Mouse (Mus musculus) forebrain, embryonic 10.5 days (tissue): ENCODE measurements at regions not wholly inside any gene's neighbourhood (a gene's known extent, or its start where the extent isn't known, plus 50 kb on each side); places are given as distances from the start of the nearest gene placed in this dataset.

Experiments used
- DNase-seq: peaks from one replicate; pipeline ENCODE4 v3.0.0-alpha.2; 2017; ENCODE audit warnings: low spot score; ENCODE audit errors: extremely low spot score
- H3K27ac ChIP-seq: fragments of 300-500 bp; sonication (generic); 2 replicates; pipeline ENCODE4 v1.5.1; 2016; ENCODE audit warnings: mild to moderate bottlenecking
- H3K27me3 ChIP-seq: fragments of 300-500 bp; sonication (generic); 2 replicates; pipeline ENCODE4 v1.6.1; 2016; ENCODE audit warnings: mild to moderate bottlenecking; ENCODE audit not compliant: poor library complexity, severe bottlenecking
- H3K36me3 ChIP-seq: fragments of 300-500 bp; sonication (generic); replicated peaks from 2 replicates; pipeline ENCODE4 v1.6.1; 2016; ENCODE audit warnings: mild to moderate bottlenecking, moderate library complexity
- H3K4me1 ChIP-seq: fragments of 300-500 bp; sonication (generic); 2 replicates; pipeline ENCODE4 v1.6.1; 2016
- H3K4me3 ChIP-seq: fragments of 300-500 bp; sonication (generic); 2 replicates; pipeline ENCODE4 v1.5.1; 2016; ENCODE audit warnings: mild to moderate bottlenecking, moderate library complexity
- H3K9me3 ChIP-seq: fragments of 300-500 bp; sonication (generic); 2 replicates; pipeline ENCODE4 v1.6.1; 2016; ENCODE audit warnings: mild to moderate bottlenecking, moderate library complexity
- WGBS: fragments of 180-500 bp; shearing (Covaris S2); methylation state at CpG from one replicate; pipeline ENCODE4 v1.1.7; 2016; 5-methylcytosine and 5-hydroxymethylcytosine counted together

DNA sequence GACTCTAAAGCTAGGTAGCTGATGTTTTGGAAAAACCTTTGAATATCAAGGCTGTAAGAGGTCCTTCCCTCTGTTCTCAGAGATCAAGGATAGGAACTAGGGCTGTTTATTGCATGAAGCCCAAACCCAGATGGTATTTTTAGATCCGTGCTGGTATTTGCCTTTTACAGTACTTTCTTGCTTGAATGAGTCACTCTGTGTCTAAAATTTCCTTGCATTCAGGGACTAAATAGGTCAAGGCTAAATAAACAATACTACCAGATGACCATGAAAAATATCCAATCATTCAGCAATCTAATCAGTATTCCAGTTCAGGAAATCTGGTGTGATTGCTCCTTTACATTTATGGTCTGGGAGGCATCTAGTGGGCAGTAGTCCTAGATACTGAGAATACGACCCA lies 243.6 kb downstream of the Btg1 start:
- no peaks in the 10 kb centered on the region for H3K27me3 ChIP-seq
- no peaks in the 10 kb centered on the region for H3K9me3 ChIP-seq
- H3K4me1 ChIP-seq: no peaks in the 10 kb centered on the region
- no peak for DNase-seq
- 89% methylated on average over 2 of the region's 2 CpGs for WGBS
- H3K4me3 ChIP-seq: no peak overlapping the region
- H3K27ac ChIP-seq: no peak overlapping the region
- no peaks in the 10 kb centered on the region for H3K36me3 ChIP-seq

DNA sequence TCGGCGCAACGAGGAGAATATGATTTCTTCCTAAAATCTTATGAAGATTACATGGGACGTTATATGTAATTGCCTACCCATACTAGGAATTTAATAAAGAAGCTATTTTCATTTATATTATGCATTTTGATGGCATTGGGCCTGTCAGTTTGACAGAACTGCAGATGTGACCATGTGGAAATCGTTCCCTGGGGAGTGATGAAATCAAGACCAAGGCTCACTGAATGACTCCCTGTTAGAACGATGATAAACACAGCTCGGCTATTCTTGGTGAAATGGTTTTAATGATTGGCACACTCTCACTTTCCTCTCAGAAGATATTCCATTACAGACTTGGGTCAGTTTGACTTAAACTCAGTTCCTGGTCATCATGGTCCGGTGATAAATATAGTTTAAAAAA lies 246.4 kb downstream of the Btg1 start:
- Histone ChIP-seq H3K9me3 (no peaks in the 10 kb centered on the region), H3K36me3 (no peaks in the 10 kb centered on the region), H3K4me1 (no peaks in the 10 kb centered on the region), H3K4me3 (no peak overlapping the region), H3K27ac (no peak overlapping the region), H3K27me3 (no peaks in the 10 kb centered on the region)
- 94% methylated on average over 8 of the region's 8 CpGs for WGBS
- DNase-seq: no peak

DNA sequence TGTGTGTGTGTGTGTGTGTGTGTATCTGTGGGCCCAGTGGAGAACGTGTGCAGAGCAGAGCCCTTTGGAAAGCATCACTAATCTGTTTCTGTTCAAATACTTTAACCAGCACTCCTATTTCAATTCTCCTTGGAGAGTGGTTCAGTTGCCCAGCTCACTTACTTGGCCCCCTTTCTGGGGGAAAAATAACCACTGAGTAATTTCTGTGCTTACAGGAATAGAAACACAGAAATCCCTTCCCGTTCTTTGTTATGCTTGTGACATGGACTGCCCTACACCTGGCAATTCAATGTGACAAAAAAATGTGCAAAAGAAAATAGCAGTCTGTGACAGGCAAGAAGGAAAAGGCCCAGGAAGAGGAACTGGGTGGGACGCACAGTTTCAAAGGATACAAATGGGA lies 249.7 kb downstream of the Btg1 start:
- 88% methylated on average over 3 of the region's 3 CpGs for WGBS
- Histone ChIP-seq H3K4me3 (no peak overlapping the region), H3K36me3 (no peaks in the 10 kb centered on the region), H3K9me3 (no peaks in the 10 kb centered on the region), H3K27me3 (no peaks in the 10 kb centered on the region), H3K27ac (no peak overlapping the region), H3K4me1 (no peaks in the 10 kb centered on the region)
- no peak for DNase-seq

DNA sequence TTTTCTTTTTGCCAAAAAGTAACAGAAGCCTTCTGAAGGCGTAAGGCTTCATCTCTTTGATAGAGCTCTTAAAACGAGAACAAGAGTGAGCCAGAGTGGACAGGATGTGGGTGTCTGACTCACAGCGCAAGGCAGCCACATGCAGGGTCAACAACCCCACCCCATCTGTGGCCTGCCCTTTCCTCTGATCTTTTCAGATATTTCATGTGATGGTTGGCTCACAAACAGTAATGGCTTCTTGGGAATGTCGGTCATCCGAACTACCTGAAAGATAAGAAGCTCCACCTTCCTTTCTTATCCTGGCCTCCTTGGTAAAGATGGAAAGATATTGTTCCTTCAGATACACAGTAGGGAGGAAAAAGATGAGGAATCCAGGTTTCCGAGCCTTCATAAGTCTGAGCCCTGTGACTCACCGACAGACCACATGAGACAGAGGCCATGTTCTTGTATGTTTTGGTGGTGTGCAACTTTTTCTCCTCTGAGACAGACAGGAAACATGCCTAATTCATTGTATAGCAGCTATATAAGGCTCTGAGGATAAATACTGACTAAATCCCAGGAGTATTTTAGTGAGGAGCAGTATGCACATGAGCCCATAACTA lies 254.9 kb downstream of the Btg1 start:
- H3K4me3 ChIP-seq: no peak overlapping the region
- 89% methylated on average over 7 of the region's 7 CpGs for WGBS
- no peaks in the 10 kb centered on the region for H3K27me3 ChIP-seq
- no peak overlapping the region for H3K27ac ChIP-seq
- H3K9me3 ChIP-seq: no peaks in the 10 kb centered on the region
- no peak for DNase-seq
- peaks cover 4% of the 10 kb centered on the region; the same call in 1 of the 2 replicates for H3K4me1 ChIP-seq
- no peaks in the 10 kb centered on the region for H3K36me3 ChIP-seq

DNA sequence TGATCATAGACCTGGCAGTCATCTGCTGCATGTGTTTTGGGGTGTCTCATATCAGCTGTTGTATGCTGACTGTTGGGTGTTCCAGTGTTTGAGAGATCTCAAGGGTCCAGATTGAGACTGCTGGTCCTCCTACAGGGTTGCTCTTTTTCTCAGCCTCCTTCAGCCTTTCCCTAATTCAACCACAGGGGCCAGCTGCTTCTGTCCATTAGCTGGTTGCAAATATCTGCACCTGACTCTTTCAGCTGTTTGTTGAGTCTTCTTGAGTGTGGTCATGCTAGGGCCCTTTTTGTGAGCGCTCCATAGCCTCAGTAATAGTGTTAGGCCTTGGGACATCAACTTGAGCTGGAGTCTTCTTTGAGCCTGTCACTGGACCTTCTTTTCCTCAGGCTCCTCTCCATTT lies 257.8 kb downstream of the Btg1 start:
- 84% methylated on average over 1 of the region's 1 CpGs for WGBS
- no peak for DNase-seq
- H3K27ac ChIP-seq: no peak overlapping the region

DNA sequence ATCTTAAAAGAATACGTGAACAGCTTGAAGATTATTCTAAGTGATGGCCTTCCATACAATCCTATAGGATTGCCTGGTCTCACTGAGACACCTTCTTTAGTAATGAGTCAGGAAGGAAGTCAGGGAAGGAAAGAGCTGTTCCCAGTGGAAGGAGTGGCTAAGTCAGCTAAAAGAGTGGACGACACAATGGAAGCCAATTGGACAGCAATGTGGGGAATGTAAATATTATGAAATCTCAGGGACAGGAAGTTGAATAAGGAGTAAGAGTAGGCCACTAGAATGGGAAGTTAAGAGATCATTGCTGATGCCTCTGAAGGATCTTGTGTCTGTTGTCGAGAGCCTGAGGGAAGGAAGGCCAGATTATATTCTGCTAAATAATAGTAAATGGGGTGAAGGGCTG lies 258.9 kb downstream of the Btg1 start:
- WGBS: 87% methylated on average over 3 of the region's 3 CpGs
- Histone ChIP-seq H3K9me3 (no peaks in the 10 kb centered on the region), H3K4me1 (peaks cover 4% of the 10 kb centered on the region; the same call in 1 of the 2 replicates), H3K36me3 (no peaks in the 10 kb centered on the region), H3K27me3 (no peaks in the 10 kb centered on the region), H3K4me3 (no peak overlapping the region), H3K27ac (no peak overlapping the region)
- DNase-seq: no peak

More for the DNA sequence above, 257.8 kb downstream of the Btg1 start:
- Histone ChIP-seq H3K4me3 (no peak overlapping the region), H3K36me3 (no peaks in the 10 kb centered on the region), H3K27me3 (no peaks in the 10 kb centered on the region), H3K4me1 (peaks cover 4% of the 10 kb centered on the region; the same call in 1 of the 2 replicates), H3K9me3 (no peaks in the 10 kb centered on the region)

DNA sequence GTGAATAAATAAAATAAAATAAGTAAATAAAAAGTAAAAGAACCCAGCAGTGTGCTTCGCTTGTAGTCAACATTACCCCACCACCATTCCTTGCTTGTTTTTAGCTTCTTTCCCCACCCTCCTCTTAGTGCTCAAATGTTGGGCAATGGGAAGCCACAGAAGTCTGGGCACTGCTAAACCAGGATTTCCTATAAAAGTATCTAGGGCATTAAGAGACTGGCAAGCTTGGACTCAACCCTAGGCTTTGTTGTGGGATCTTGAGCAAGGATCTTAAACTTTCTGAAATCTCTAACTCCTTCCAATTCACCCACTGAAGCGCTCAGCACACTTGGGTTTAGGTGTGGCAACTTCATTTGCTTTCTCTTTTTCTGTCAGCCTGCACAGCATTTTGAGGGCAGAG lies 262.6 kb downstream of the Btg1 start:
- Histone ChIP-seq H3K4me1 (peaks cover 12% of the 10 kb centered on the region), H3K9me3 (no peaks in the 10 kb centered on the region), H3K27ac (no peak overlapping the region), H3K27me3 (no peaks in the 10 kb centered on the region), H3K36me3 (no peaks in the 10 kb centered on the region), H3K4me3 (no peak overlapping the region)
- 92% methylated on average over 2 of the region's 2 CpGs for WGBS
- no peak for DNase-seq

DNA sequence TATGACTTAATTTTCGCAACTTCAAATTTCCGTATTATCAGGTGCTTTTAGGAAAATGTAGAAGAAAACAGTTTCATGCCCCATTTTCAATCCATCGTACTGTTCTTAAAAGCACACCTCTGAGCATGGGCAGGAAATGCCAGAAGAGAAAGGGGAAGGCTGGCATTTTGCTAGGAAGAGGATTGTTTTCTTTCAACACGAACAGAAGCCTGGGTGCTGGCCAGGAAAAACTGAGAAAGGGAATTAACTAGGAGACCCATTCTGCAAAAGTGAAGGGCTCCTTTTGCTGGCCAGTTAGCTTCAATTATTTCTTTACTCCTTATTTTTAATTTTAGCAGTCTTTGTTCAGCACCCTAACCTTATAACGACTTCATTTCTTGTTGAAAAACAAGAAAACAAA lies 264.0 kb downstream of the Btg1 start:
- H3K4me1 ChIP-seq: peaks cover 12% of the 10 kb centered on the region
- DNase-seq: no peak
- H3K27me3 ChIP-seq: no peaks in the 10 kb centered on the region
- H3K27ac ChIP-seq: no peak overlapping the region
- WGBS: 76% methylated on average over 5 of the region's 5 CpGs
- no peaks in the 10 kb centered on the region for H3K9me3 ChIP-seq
- no peaks in the 10 kb centered on the region for H3K36me3 ChIP-seq
- H3K4me3 ChIP-seq: no peak overlapping the region

DNA sequence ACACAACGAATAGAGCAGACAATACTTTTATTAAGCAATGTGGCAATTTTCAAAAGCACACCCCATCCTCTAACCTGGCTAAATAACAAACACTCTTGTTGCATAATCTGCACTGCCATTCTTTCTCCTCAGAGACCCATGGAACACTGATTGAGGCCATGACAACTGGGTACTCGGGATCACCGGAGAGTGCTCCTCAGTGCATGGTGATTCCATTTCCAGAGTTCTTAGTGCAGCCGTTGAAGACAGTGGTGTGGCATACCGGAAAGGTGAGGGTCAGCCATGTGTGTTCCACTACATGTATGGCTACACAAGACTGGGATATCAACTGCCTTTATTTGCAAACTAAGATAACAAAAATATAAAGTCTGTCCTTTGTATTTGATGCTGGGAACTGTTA lies 264.4 kb downstream of the Btg1 start:
- no peak overlapping the region for H3K27ac ChIP-seq
- no peaks in the 10 kb centered on the region for H3K27me3 ChIP-seq
- H3K9me3 ChIP-seq: no peaks in the 10 kb centered on the region
- H3K4me3 ChIP-seq: no peak overlapping the region
- peaks cover 10% of the 10 kb centered on the region for H3K4me1 ChIP-seq
- H3K36me3 ChIP-seq: no peaks in the 10 kb centered on the region
- no peak for DNase-seq
- WGBS: 81% methylated on average over 5 of the region's 5 CpGs

DNA sequence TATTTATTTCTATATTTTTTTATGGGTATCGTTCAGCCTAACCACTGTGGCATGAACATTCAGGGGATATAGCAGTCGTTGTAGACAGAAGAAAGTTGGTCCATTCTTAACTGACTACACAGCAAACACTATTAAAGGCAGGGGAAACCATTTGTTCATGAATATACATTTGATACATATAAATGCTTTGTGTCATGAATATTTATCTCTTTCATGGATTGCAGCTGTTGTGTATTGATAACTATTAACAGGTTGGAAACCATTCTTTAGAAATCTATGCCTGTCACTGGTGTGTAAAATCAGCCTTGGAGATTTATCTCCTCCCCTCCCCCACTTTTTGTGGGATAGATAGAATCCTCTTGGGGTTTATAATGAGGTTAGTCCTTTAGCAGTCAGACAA lies 264.9 kb downstream of the Btg1 start:
- Histone ChIP-seq H3K27me3 (no peaks in the 10 kb centered on the region), H3K36me3 (no peaks in the 10 kb centered on the region), H3K27ac (no peak overlapping the region), H3K4me3 (no peak overlapping the region), H3K4me1 (peaks cover 8% of the 10 kb centered on the region; the same call in 1 of the 2 replicates), H3K9me3 (no peaks in the 10 kb centered on the region)
- no peak for DNase-seq
- WGBS: 86% methylated on average over 2 of the region's 2 CpGs

DNA sequence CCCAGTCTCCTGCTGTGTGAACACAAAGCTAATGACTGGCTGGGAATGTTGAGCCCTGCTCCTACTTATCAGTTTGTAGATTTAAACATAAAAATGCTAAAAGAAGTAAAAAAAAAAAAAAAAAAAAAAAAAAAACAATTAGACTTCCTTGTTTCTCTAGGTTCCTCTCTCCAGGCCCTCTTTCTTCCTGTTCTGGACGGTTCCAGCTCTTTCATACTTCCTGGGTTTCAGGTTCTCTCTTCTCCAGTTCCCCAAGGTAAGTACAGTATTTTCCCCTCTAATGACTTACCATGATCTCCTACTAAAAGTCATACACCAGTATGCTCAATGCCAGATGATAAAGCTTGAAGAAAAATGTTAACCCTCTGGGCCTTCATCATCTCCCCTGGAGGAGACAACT lies 284.3 kb downstream of the Btg1 start:
- Histone ChIP-seq H3K4me3 (no peak overlapping the region), H3K36me3 (no peaks in the 10 kb centered on the region), H3K27me3 (no peaks in the 10 kb centered on the region), H3K27ac (no peak overlapping the region), H3K9me3 (no peaks in the 10 kb centered on the region), H3K4me1 (no peaks in the 10 kb centered on the region)
- 67% methylated on average over 1 of the region's 1 CpGs for WGBS
- no peak for DNase-seq

DNA sequence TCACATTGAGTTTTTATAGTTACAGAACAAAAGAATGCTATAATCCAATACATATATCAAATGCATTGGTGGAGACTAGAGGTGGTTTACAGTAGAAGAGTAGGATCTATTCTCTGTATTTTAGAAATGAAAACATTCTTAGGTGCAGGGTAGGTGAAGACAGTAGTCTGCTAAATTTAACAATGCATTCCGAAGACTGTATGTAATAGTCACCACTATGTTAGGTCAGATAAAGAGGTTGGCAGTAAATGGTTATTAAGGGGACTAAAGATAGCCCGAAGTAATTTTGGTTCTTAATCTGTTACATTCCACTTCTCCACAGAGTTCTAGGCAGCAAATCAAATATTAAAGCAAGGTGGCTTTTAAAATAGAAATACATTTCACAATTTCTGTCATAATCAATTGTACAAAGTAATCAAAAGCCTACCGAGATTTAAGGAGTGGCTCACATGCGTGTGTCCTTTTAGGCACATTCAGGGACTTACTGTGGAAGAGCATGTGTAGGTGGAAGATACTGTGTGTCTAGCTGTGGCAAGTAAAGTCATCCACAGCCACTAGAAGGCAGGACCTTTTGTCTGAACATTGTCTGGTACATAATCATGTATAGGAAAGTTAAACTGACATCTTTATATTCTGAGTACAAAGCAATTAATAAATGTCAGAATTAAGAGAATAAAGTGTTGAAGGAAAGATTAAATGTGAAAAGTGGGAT lies 288.4 kb downstream of the Btg1 start:
- DNase-seq: no peak
- H3K36me3 ChIP-seq: no peaks in the 10 kb centered on the region

DNA sequence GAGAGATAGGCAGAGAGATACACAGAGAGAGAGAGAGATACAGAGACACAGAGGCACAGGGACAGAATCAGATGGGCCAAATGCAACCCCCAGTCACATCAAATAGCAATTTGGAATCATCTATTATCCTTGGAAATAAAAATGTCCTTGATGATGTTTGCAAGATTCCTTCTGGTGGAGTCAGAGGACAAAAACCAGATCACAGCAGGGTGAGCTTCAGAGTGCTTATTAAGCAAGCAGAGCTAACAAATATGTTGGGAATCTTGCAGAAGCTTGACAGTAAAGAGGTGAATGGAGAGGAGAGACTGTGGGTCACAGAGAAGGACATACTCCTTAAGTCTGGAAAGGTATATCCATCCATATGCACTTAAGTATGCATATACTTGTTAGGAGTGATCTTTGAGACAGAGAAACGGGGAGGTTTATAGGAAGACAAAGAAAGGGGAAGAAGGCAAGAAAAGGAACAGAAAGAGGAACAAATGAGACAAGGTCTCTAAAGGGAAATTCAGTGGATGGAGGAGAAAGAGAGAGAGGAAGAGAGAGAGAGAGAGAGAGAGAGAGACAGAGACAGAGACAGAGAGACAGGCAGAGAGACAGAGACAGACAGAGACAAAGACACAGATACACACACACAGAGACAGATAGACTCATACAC lies 293.0 kb downstream of the Btg1 start:
- no peak for DNase-seq
- Histone ChIP-seq H3K4me3 (no peak overlapping the region), H3K36me3 (no peaks in the 10 kb centered on the region), H3K9me3 (peaks cover 12% of the 10 kb centered on the region), H3K27ac (no peak overlapping the region), H3K4me1 (no peaks in the 10 kb centered on the region), H3K27me3 (no peaks in the 10 kb centered on the region)
- whole genome bisulfite sequencing: 86% methylated on average over 1 of the region's 1 CpGs

More for the DNA sequence above, 288.4 kb downstream of the Btg1 start:
- Histone ChIP-seq H3K27ac (no peak overlapping the region), H3K27me3 (no peaks in the 10 kb centered on the region), H3K9me3 (no peaks in the 10 kb centered on the region), H3K4me1 (no peaks in the 10 kb centered on the region), H3K4me3 (no peak overlapping the region)
- 92% methylated on average over 4 of the region's 4 CpGs for WGBS
